Mouse (Mus musculus) midbrain, embryonic 11.5 days (tissue): ENCODE results near the gene Zbtb17. TPM values are rescaled to one million over a fixed set of nuclear protein-coding genes. Genes with fewer than 3 reads are reported as not detected.

Source experiments
- ATAC-seq: fragments of 200-750 bp; cut with Nextera tagmentation; 2 replicates; pipeline ENCODE4 v1.8.0; 2017; ENCODE audit warnings: moderate TSS enrichment, moderate library complexity; ENCODE audit not compliant: low FRiP score
- DNase-seq: peaks from one replicate; pipeline ENCODE4 v3.0.0; 2015; ENCODE audit warnings: low spot score; ENCODE audit errors: missing footprints
- H3K27ac ChIP-seq: fragments of 300-500 bp; sonication (generic); 2 replicates; pipeline ENCODE4 v1.5.1; 2014; ENCODE audit warnings: low read depth, low read length
- H3K27me3 ChIP-seq: fragments of 300-500 bp; sonication (generic); 2 replicates; pipeline ENCODE4 v1.6.1; 2014; ENCODE audit warnings: mild to moderate bottlenecking, low read length, moderate library complexity, mixed read lengths; ENCODE audit not compliant: control insufficient read depth, insufficient read depth
- H3K36me3 ChIP-seq: fragments of 300-500 bp; sonication (generic); 2 replicates; pipeline ENCODE4 v1.6.1; 2014; ENCODE audit warnings: mild to moderate bottlenecking, low read length, moderate library complexity, mixed read lengths; ENCODE audit not compliant: control insufficient read depth, insufficient read depth
- H3K4me1 ChIP-seq: fragments of 300-500 bp; sonication (generic); 2 replicates; pipeline ENCODE4 v1.6.1; 2014; ENCODE audit warnings: low read length; ENCODE audit not compliant: control insufficient read depth, insufficient read depth
- H3K4me2 ChIP-seq: fragments of 300-500 bp; sonication (generic); 2 replicates; pipeline ENCODE4 v1.6.1; 2014; ENCODE audit warnings: mild to moderate bottlenecking, moderate library complexity
- H3K4me3 ChIP-seq: fragments of 300-500 bp; sonication (generic); 2 replicates; pipeline ENCODE4 v1.5.1; 2014; ENCODE audit warnings: low read depth, low read length
- H3K9ac ChIP-seq: fragments of 300-500 bp; sonication (generic); 2 replicates; pipeline ENCODE4 v1.6.1; 2014; ENCODE audit warnings: low read length
- H3K9me3 ChIP-seq: fragments of 300-500 bp; sonication (generic); 2 replicates; pipeline ENCODE4 v1.6.1; 2016; ENCODE audit warnings: low read length; ENCODE audit not compliant: control insufficient read depth
- WGBS: fragments of 180-500 bp; shearing (Covaris S2); extraction: QIAGEN DNeasy Blood & Tissue Kit; methylation state at CpG from one replicate; pipeline ENCODE4 v1.1.7; 2014; 5-methylcytosine and 5-hydroxymethylcytosine counted together
- polyA plus RNA-seq: library from polyadenylated mRNA; unstranded; fragments of >200 nt; fragmentation: Nextera tagmentation; extraction: Ambion mirVana; gene quantifications from 2 replicates; pipeline ENCODE4 v1.2.1, GENCODE M21; 2014

The Zbtb17 gene
- polyA plus RNA-seq, 1 experiment from 2014 or later: 40.6 TPM

- no peak for ATAC-seq
- H3K9me3 ChIP-seq: no peaks in the 10 kb centered on the region
- WGBS: 74% methylated on average over 12 of the region's 12 CpGs
- peaks cover 2% of the 10 kb centered on the region; the same call in 1 of the 2 replicates for H3K36me3 ChIP-seq
- H3K27me3 ChIP-seq: no peaks in the 10 kb centered on the region
- no peak overlapping the region for H3K4me3 ChIP-seq
- no peak overlapping the region for H3K4me2 ChIP-seq
- no peak overlapping the region for H3K9ac ChIP-seq
- no peak overlapping the region for H3K27ac ChIP-seq
- H3K4me1 ChIP-seq: no peaks in the 10 kb centered on the region
- DNase-seq: no peak
These were observed 69.8 kb downstream of the Zbtb17 start for GRCm38 (mm10) chr4:141514179-141514641.

Other genes with a start within 250 kb of the Zbtb17 start
- 5.4 TPM in 2 replicates for gene Rsg1, start 230.7 kb upstream of the Zbtb17 start, polyA plus RNA-seq
- gene Arhgef19, start 205.2 kb upstream of the Zbtb17 start, polyA plus RNA-seq: 0.47 and 0.61 TPM in 2 replicates
- gene Epha2, start 143.4 kb upstream of the Zbtb17 start, polyA plus RNA-seq: 2.2 and 2.5 TPM in 2 replicates
- 2.2 and 2.9 TPM in 2 replicates for gene Fam131c, start 76.4 kb upstream of the Zbtb17 start, polyA plus RNA-seq
- gene Clcnka, start 45.9 kb upstream of the Zbtb17 start, polyA plus RNA-seq: not detected in 2 replicates
- gene Clcnkb, start 28.6 kb upstream of the Zbtb17 start, polyA plus RNA-seq: not detected in 2 replicates
- gene Hspb7, start 23.9 kb upstream of the Zbtb17 start, polyA plus RNA-seq: not detected in 2 replicates
- gene Srarp, start 8.5 kb upstream of the Zbtb17 start, polyA plus RNA-seq: not detected in 2 replicates
- 15.7 and 17.1 TPM in 2 replicates for gene Spen, start 93.9 kb downstream of the Zbtb17 start, polyA plus RNA-seq
- 20.0 and 21.2 TPM in 2 replicates for gene Fblim1, start 161.4 kb downstream of the Zbtb17 start, polyA plus RNA-seq
- 0.48 and 0.59 TPM in 2 replicates for gene Tmem82, start 174.0 kb downstream of the Zbtb17 start, polyA plus RNA-seq
- not detected in 2 replicates for gene Slc25a34, start 179.2 kb downstream of the Zbtb17 start, polyA plus RNA-seq
- 2.4 and 3.0 TPM in 2 replicates for gene Plekhm2, start 220.2 kb downstream of the Zbtb17 start, polyA plus RNA-seq
- gene Rsc1a1, start 240.9 kb downstream of the Zbtb17 start, polyA plus RNA-seq: 0.11 and 1.4 TPM in 2 replicates